Mouse (Mus musculus) left cerebral cortex, postnatal 36 days (tissue): ENCODE measurements around the gene Ociad1. TPM values are rescaled to one million over a fixed set of nuclear protein-coding genes. Genes with fewer than 3 reads are reported as not detected.
"Not testable (repeated sequence)": the region's sequence is repeated elsewhere in the genome, so short reads cannot be mapped to it uniquely, and the experiment has no call there.

Experiments
- DNase-seq, 2 experiments: peaks; one replicate each; pipeline ENCODE4 v3.0.0; 2021 to 2022; ENCODE audit warnings: low spot score in 2 of 2, mixed read lengths in 1 of 2
- intact Hi-C: fragments of 180-260 bp; cut with DNase I; formaldehyde crosslinking; loops from one replicate; pipeline ENCODE4 v1.15.1; 2025
- total RNA-seq, 2 experiments: library from RNA; stranded (reverse); gene quantifications; 2 replicates each; pipeline ENCODE4 v1.2.3; 2021

Gene Ociad1
- total RNA-seq, 2 experiments from 2014 or later = 448 to 466 TPM

DNA sequence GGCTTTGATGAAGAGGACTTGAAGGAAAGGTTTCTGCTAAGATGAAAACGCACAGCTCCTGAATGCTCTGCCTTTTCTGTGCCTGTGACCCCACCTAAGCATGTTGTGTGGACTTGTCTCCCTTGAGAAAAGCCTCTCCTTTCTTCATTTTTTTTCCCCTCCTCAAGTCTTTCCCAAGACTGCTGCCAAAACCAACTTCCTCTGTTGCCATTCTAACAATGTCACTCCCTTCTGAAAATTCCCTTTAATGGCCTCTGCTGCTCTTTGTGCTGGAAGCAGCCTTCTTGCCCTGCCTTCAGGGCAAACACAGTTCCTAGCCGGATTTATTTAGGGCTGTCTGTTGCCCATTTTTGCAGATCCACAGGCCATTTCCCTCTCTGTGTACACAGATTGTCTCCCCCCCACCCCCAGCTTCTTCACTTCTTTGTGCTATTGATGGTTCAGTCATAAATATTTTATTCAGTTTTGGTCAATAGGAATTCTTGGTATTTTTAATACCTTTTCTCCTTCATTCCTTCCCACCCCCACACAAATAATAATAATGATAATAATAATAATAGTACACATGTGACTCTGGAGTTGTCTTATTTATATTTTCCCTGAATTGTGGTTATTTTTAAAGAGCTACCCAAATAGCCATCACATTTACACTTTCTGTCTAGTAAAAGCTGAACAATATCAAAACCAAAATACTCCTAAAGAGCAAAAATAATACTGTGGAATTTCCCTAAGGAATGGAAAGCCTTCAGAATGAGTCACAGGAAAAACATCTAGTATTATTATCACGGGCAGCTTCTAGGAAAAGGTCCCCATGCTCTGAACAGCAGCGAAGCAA, 12.6 kb upstream of the Ociad1 start:
- DNase-seq = no peak
- intact Hi-C loops = no loop called here

DNA sequence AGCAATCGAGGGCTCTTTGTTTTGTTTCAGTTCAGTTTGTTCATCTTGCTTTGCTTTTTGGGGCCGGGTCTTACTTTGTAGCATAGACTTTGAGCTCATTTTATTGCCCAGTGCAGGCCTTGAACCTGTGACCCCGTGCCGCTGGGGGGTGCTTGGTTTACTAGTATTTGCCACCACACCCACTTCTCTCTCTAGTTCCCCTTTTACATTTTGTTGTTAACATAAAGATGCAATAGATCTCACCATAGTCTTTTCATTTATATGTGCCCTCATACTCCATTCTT, 12.1 kb upstream of the Ociad1 start:
- intact Hi-C loops = no loop called here
- no peak for DNase-seq

DNA sequence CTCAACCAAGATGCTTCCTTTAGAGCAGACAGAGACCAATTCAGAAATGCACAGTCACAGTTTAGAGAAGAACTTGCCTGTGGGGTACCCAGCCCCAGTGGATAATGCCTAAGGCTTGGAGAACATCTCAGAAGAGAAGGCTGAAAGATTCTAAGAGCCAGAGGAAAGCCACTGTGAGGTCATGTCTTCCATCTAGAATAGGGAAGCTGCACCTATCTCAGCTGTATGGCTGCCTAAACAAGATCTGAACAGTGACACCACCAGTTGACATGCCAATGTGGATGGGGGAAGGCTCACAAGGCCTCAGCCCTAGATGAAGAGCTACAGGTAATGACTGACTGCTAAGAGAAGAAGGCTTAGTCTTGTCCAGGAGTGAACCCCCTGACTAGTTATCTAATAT, 8.5 kb upstream of the Ociad1 start:
- intact Hi-C loops = no loop called here

DNA sequence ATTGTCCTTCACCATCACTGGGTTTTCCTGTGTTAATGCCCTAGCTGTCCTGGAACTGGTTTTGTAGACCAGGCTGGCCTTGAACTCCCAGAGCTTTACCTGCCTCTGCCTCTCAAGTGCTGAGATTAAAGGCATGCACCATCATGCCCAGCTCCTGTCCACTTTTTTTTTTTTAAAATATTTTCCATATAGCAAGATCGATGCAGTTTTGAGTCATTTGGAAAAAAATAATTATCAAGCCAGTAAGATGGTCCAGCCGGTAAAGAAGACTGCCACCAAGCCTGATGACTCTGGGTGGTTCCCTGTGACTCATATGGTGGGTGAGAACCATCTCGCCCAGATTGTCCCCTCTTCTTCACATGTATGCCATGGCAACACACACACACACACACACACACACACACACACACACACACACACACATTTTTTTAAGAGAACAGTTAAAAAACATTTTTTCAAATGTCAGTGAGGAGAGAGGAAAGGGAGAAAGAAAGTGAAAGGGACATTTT, 7.1 kb upstream of the Ociad1 start:
- DNase-seq = no peak
- intact Hi-C loops = no loop called here

More for the DNA sequence above, 8.5 kb upstream of the Ociad1 start:
- DNase-seq = no peak

DNA sequence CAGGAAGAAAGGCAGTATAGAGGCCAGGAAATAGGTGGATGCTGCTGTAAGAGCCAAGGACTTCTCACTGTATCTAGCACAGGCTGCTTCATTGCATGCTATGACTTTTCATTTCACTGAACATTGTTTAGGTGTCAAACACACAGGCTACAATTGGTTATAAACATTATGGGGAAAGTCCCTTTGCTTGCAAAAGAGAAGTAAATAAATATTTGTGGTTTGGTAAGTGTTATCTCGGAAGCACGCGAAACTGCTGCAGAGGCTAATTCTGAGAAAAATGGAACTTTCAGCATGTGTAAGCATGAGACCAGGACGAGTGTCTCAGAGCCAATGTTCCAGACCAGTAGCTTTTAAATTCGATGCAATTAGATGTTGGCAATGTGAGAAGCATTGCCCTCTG, 6.0 kb upstream of the Ociad1 start:
- no peak for DNase-seq
- intact Hi-C loops = no loop called here

DNA sequence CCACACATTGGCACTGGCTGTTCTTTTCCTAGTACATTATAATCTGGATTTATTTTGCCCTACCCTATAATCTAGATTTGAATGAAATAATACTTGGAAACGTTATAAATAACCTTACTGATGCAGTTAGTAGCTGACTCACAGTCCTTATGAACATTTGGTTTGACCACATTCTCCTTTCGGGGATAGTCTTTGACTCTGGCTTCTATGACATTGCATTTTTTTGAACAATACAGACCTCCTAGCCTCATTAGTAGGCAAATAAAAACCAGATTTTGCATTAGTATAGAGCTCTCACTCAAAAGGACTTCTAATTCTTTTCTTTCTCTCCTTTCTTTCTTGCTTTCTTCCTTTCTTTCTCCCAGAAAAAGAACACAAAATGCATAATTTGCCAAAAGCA, 2.7 kb upstream of the Ociad1 start:
- intact Hi-C loops = loop anchor here (5.0 kb wide), 1 partner anchor 158 kb away; no protein-coding TSS in a partner anchor
- no peak for DNase-seq

DNA sequence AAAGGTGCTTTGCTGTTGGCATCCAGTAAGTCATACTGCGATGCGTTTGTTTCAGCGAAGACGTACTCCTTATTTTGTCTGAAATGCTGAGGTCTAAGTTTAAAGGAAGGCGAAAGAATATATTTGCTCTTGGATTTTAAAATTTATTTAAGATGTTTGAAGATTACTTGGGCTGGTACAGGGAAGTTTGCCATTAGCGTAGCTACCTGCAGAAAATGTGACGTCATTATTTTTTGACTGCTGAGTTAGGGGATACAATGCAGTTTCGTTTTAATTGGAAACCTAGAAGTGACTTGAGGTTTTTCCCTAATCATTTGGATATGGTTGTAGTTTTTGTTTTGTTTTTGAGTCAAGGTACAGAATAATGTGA, 859 bp downstream of the Ociad1 start:
- intact Hi-C loops = loop anchor here (5.0 kb wide), 1 partner anchor 161 kb away; no protein-coding TSS in a partner anchor
- no peak for DNase-seq

DNA sequence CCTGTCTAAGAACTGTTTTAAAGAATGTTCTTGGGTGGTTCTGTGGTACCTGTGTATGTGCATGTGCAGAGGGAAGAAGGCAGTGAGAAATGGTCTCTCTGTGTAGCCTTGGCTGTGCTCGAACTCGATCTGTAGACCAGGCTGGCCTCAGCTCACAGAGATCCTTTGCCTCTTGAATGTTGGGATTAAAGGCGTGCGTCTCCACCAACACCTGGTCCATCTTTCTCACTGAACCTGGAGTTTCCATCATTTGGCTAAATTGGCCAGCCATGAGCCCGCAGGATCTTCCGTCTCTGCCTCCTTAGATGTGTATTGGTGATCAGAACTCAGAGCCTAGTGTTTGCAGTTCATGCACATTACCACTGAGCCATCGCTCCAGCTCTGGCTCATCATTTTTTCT, 2.4 kb downstream of the Ociad1 start:
- intact Hi-C loops = no loop called here
- no peak for DNase-seq

DNA sequence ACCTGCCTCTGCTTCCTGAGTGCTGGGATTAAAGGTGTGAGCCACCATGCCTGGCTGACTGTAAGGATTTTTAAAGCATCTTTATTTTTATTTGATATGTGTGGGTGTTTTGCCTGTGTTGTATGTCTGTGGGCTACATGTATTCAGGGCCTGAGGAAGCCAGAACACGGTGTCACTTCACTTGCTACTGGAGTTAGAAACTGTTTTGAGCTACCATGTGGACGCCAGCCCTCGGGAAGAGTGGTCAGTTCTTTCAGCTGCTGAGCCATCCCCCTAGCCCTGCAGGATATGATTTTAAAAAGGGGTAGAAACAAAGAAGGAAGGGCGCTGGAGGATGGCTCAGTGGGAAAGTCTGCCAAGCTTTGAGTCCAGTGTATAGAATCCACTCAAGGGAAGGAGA, 3.3 kb downstream of the Ociad1 start:
- intact Hi-C loops = no loop called here
- DNase-seq = no peak

DNA sequence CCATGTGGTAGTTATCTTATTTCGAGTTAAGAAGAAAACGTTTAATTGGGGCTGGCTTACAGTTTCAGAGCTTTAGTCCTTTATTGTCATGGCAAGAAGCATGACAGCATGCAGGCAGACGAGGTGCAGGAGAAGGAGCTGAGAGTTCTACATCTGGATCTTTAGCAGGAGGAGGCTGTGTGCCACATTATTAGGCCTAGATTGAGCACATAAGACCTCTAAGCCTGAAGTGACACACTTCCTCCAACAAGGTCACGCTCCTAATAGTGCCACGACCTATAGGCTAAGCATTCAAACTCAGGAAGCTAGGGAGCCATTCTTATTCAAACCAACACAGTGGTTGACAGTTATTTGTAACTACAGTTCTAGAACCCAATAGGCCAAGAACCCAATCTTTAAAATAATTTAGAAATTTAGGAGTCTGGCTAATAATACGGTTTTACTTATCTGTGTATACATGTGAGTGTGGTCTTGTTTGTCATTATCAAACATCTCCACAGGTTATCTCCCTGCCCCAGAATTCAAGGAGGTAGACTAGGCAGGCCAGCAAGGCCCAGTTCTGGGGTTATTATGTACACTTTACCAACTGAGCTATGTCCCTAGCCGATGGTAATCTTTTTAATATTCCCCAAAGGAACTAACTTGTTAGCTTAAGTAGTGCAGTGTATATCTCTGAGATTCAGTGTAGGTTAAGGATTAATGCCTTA, 9.2 kb downstream of the Ociad1 start:
- intact Hi-C loops = no loop called here
- DNase-seq = no peak

DNA sequence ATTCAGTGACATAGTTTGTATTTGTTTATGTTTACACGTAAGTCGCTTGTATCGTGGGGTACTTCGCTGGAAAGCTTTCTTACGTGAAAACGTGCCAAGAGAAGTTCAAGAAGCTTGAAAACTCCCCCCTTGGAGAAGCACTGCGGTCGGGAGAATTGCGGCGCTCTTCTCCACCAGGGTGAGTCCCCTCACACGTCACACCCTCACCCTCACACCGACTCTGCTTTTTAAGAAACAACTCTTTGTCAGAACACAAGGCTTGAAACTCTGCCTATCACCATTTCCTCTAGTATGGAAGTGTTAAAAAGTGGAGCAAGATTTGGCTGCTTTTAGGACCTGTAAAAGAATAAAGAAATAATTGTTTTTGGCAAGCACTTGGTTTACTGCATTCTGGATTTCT, 11.9 kb downstream of the Ociad1 start:
- DNase-seq = no peak
- intact Hi-C loops = no loop called here

DNA sequence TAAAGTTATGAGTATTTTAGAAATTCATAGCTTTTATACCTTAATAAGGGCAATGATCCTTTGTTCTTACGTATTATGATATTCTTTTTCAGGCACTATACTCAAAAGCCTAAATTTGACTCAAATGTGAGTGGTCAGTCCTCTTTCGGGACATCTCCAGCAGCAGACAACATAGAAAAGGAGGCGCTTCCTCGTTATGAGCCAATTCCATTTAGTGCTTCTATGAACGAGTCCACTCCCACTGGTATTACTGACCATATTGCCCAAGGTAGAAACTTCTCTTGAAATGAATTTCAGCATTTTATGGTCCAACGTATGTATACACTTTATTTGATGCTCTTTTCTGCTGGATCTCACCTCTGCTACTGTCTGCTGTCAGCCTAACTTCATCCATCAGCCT, 13.9 kb downstream of the Ociad1 start:
- intact Hi-C loops = no loop called here
- DNase-seq = no peak

DNA sequence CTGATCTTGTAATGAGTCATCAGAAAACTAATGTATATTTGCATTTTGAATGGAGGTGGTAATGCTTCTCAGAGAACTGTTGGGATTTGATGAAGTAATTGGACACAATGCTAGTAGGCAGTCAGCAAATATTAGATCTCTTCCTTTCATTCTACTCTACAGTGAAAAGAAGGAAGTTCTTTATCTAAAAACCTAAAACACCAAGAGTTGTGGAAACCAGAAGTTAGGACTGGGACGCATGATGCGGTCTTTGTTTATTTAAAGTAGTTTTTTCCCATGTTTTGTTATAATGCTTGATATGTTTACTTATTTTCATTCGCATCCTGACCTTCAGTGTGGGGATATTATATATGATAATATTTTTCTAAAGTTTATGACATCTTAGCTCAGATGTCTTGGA, 14.7 kb downstream of the Ociad1 start:
- intact Hi-C loops = no loop called here
- no peak for DNase-seq

DNA sequence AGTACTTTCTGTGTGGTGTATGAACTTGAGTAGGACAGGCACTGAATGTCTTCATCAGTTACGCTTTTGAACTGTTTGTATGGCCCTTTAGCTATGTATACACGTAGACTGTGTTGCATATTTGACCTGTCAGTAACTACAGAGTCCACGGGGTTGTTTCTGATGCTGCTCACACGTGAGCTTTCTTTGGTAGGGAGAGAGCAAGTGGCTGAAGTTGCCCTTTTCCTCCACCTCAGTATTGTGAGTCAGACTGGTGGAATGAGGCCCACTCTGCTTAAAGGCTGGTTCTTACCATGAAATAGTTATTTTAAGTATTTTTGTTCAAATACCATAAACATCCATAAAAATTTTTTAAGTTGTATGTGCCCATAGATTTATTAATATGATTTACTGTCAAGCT, 16.9 kb downstream of the Ociad1 start:
- intact Hi-C loops = no loop called here
- DNase-seq = no peak

DNA sequence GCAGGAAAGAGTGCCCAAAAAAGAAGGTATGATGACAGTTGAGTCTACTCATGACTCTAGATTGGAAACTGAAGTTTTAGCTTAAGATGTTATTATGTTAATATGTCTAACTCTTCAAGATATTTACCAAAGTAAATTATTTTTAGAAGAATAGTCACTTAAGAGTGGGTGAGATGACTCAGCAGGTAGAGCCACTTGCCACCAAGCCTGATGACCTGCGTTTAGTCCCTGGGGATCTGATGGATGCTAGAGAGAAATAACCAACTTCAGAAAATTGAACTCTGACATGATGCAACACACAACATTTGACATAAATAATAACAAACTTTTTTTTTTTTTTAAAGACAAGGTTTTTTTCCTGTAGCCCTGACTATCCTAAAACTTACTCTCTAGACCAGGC, 17.8 kb downstream of the Ociad1 start:
- intact Hi-C loops = no loop called here
- no peak for DNase-seq

DNA sequence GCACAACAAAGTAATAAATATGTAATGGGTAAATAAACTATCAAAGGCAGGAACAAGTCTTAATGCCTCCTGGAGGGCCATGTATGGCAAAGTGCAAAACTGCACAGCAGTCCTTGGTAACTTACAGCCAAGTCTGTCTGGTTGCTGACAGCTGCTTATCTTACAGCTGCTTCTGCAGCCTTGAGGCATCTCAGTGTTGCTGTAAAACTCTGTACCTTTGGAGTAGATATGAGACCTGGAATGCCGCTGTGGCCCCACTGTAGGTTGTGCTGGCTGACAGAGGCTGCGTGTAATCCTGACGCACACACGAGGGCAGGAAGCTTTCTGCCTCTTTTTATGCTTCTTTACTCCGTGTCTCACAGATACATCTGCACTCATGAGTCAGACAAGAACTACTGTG, 18.9 kb downstream of the Ociad1 start:
- no peak for DNase-seq
- intact Hi-C loops = no loop called here

DNA sequence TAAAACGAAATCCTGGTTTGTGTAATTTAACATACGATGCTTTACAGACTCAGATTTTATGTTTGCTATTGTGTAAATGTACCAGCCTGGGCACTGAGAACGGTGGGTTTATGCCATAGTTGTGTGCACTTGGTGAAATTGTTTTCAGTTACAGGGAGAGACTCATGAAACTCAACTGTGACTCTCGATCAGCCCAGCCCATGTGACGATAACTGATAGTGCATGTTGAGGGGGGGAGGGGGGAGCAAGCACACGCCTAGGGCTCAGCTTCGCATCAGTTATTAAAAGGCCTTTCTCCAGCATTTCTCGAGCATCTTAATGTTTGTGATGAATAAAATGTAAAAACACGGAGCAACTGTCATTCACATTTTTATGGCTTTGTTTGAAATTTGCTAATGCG, 21.0 kb downstream of the Ociad1 start:
- intact Hi-C loops = no loop called here
- no peak for DNase-seq

DNA sequence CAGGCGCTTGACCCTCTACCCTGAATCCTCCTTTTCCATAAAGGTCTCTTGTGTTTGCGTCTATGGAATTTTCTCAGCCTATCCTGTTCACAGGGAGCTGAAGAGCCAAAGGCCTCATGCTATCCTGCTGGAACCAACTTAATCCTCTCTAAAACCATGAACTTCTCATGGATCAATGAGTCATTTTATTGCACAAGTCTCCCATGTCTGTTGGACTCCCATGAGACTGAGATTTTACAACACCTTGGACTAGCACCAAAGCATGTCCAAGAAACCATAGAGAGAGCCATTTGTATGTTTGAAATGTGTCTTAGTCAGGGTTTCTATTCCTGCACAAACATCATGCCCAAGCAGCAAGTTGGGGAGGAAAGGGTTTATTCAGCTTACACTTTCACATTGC, 22.1 kb downstream of the Ociad1 start:
- intact Hi-C loops = no loop called here
- no peak for DNase-seq

DNA sequence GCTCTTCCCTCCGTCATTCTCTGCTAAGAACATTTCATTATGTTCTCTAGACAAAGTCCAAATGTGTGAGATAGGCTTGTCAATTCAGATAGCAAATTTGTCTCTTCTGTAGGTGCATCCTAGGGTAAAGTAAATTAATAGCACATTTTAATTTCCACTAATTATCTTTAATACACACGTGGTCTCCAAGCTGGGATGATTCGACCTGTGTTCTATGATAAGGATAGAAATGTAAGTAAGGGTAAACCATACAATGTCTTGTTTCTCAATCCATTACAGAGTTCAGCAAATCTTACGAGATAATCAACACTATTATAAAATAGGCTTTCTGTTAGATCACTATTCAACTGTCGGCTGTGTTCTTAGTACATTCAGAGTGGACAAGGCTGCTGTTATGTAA, 26.7 kb downstream of the Ociad1 start:
- intact Hi-C loops = no loop called here
- DNase-seq = no peak

DNA sequence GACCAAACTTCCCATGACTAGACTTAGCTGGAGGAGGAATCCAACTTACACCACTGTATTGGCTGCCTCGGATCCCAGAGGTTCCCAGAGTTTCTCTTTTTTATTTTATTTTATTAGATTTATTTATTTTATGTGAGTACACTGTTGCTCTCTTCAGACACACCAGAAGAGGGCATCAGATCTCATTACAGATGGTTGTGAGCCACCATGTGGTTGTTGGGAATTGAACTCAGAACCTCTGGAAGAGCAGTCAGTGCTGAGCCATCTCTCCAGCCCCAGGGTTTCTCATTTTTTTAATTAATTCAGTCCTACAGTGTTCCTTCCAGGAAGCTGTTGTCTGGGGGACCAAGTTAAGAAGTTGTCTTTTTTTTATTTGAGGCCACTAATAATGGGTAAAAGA, 30.1 kb downstream of the Ociad1 start:
- intact Hi-C loops = loop anchor here (5.0 kb wide), 1 partner anchor 60 kb away; no protein-coding TSS in a partner anchor
- not testable (repeated sequence) for DNase-seq

DNA sequence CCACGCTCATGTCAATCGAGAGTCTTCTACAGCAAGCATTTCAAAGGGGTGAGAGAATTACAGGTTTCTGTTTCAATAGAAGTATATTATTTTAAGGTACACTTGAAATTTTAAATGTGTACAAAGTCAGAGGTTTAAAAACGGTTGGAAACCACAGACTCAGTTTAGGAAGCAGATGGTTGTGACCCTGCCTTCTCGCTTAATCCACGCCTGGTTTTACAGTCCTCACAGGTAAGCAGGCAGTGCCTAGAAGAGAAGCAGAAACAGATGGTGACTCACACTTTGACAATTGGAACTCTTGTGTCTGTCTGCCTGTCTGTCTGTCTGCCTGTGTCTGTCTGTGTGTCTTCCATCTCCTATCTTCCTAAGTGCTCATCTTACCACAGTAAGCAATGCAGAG, 31.0 kb downstream of the Ociad1 start:
- no peak for DNase-seq
- intact Hi-C loops = loop anchor here (5.0 kb wide), 1 partner anchor 59 kb away; no protein-coding TSS in a partner anchor
